Mouse (Mus musculus) heart, embryonic 14.5 days (tissue): ENCODE results near the gene Cldn22. TPM values are rescaled to one million over a fixed set of nuclear protein-coding genes. Genes with fewer than 3 reads are reported as not detected.

Experiments used
- ATAC-seq: fragments of 200-750 bp; cut with Nextera tagmentation; 2 replicates; pipeline ENCODE4 v1.8.0; 2017; ENCODE audit warnings: low read depth, moderate TSS enrichment; ENCODE audit not compliant: insufficient number of reproducible peaks, insufficient read depth, low FRiP score
- H3K27ac ChIP-seq, 2 experiments: fragments of 200-500 bp in 1 of 2; fragments of 300-500 bp in 1 of 2; sonication (generic) in 1 of 2; replicated peaks in 1 of 2; 2 replicates each; pipeline ENCODE4 v1.5.1; 2012 to 2014; ENCODE audit warnings: low read depth in 2 of 2, low read length in 2 of 2, control low read depth in 1 of 2, mild to moderate bottlenecking in 1 of 2, mixed read lengths in 1 of 2; ENCODE audit not compliant: control insufficient read depth in 1 of 2, insufficient read depth in 1 of 2
- H3K27me3 ChIP-seq: fragments of 300-500 bp; sonication (generic); 2 replicates; pipeline ENCODE4 v1.6.1; 2014; ENCODE audit warnings: mild to moderate bottlenecking, low read length, control low read depth; ENCODE audit not compliant: control insufficient read depth, insufficient read depth
- H3K36me3 ChIP-seq: fragments of 300-500 bp; sonication (generic); 2 replicates; pipeline ENCODE4 v1.6.1; 2014; ENCODE audit warnings: mild to moderate bottlenecking, control low read depth, low read length, mixed read lengths; ENCODE audit not compliant: control insufficient read depth, insufficient read depth
- H3K4me1 ChIP-seq, 2 experiments: fragments of 200-500 bp in 1 of 2; fragments of 300-500 bp in 1 of 2; sonication (generic) in 1 of 2; 2 replicates each; pipeline ENCODE4 v1.6.1; 2012 to 2014; ENCODE audit warnings: low read length in 2 of 2, control low read depth in 1 of 2, mixed read lengths in 1 of 2; ENCODE audit not compliant: control insufficient read depth in 2 of 2, insufficient read depth in 2 of 2
- H3K4me2 ChIP-seq: fragments of 300-500 bp; sonication (generic); 2 replicates; pipeline ENCODE4 v1.6.1; 2014; ENCODE audit warnings: mild to moderate bottlenecking, low read length
- H3K4me3 ChIP-seq, 2 experiments: fragments of 200-500 bp in 1 of 2; fragments of 300-500 bp in 1 of 2; sonication (generic) in 1 of 2; 2 replicates each; pipeline ENCODE4 v1.5.1; 2012 to 2014; ENCODE audit warnings: low read length in 2 of 2, mild to moderate bottlenecking in 2 of 2, control low read depth in 1 of 2, low read depth in 1 of 2, moderate library complexity in 1 of 2; ENCODE audit not compliant: control insufficient read depth in 1 of 2, insufficient read depth in 1 of 2
- H3K9ac ChIP-seq: fragments of 300-500 bp; sonication (generic); 2 replicates; pipeline ENCODE4 v1.6.1; 2014; ENCODE audit warnings: mild to moderate bottlenecking, low read length
- H3K9me3 ChIP-seq: fragments of 300-500 bp; sonication (generic); 2 replicates; pipeline ENCODE4 v1.6.1; 2016; ENCODE audit warnings: low read length, control low read depth; ENCODE audit not compliant: control insufficient read depth
- WGBS: fragments of 180-500 bp; shearing (Covaris S2); extraction: QIAGEN DNeasy Blood & Tissue Kit; methylation state at CpG from one replicate; pipeline ENCODE4 v1.1.7; 2014; 5-methylcytosine and 5-hydroxymethylcytosine counted together
- polyA plus RNA-seq: library from polyadenylated mRNA; unstranded; fragments of >200 nt; fragmentation: Nextera tagmentation; extraction: Ambion mirVana; gene quantifications from 2 replicates; pipeline ENCODE4 v1.2.1, GENCODE M21; 2014

The Cldn22 gene
- polyA plus RNA-seq, 1 experiment from 2014 or later = not detected

DNA sequence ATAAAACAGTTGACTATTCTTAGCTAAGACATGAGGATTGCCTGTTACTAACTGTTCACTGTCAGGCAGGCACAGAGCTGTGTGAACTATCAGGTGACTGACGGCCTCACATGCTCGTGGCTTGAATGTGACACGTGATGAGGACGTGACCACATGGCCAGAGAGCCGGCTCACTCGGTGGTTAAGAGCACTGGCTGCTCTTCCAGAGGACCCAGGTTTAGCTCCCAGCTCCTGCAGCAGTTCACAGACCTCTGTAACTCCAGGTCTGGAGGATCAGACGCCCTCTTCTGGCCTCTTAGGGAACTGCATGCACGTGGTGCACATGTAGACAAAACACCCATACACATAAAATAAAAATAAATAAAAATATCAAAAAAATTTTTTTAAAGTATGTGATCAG lies 25.6 kb downstream of the Cldn22 start:
- H3K9me3 ChIP-seq = no peaks in the 10 kb centered on the region
- no peaks in the 10 kb centered on the region for H3K27me3 ChIP-seq
- WGBS = 65% methylated on average over 8 of the region's 8 CpGs
- H3K36me3 ChIP-seq = peaks cover 86% of the 10 kb centered on the region
- no peak overlapping the region for H3K27ac ChIP-seq
- peaks cover 6 to 7% of the 10 kb centered on the region in 2 experiments; a peak in 1 of 4 replicates for H3K4me1 ChIP-seq
- no peak overlapping the region for H3K4me3 ChIP-seq
- no peak overlapping the region for H3K4me2 ChIP-seq
- ATAC-seq = no peak
- H3K9ac ChIP-seq = no peak overlapping the region

DNA sequence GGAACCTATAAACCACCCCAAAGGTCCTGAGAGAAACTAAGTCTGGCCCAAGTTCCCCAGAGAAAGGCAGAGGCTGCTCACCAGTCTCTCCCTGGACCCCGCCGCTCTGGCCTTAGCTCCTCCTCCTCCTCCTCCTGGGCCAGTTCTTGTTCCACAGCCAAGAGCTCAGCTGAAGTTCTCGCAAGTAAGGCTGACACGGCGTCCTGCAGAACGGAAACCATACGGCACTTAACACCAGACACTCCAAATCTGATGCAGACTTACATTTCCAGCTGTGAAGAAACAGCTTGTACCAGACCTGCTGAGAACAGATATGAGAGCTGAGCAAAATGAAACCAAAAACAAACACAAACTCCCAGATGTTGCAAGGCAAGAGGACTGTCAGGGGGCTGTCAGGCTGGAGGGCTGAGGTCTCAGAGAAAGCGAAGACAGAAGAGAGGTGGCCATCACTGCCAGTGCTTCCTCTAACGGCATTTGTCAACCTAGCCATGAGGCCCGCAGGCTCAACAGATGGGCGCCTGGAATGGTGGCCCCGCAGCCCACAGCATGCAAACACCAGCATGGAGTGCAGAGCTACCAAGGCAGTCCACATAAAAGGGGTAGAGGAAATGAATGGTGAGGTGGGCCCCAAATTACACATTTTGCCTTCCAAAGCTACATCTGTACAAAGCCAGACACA lies 27.7 kb downstream of the Cldn22 start:
- Histone ChIP-seq H3K36me3 (peaks cover 85% of the 10 kb centered on the region), H3K4me3 (0 out of 4 replicates have a peak overlapping the region, but pooled peaks of 1 of the 2 experiments have one; percentile 6)

DNA sequence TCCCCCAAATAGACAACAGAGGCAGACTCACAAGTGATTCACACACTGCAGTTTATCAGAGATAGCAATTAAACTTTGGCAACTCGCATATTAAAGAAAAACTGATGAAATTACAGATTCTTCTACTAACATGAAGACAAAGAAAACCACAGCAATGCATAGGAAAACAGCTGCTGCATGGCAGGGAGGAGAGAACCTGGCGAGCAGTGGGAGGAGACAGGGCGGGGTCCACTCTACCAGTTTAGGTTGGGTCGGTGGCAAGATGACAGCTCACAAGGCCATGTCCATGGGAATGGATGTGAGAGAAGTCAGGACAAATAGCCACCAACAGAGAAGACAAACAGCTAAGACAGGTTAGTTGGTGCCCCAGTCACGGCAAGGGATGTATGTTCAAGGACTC lies 28.5 kb downstream of the Cldn22 start:
- no peaks in the 10 kb centered on the region for H3K9me3 ChIP-seq
- no peaks in the 10 kb centered on the region for H3K27me3 ChIP-seq
- no peak overlapping the region for H3K9ac ChIP-seq
- H3K4me2 ChIP-seq = no peak overlapping the region
- H3K36me3 ChIP-seq = peaks cover 85% of the 10 kb centered on the region
- 83% methylated on average over 5 of the region's 5 CpGs for whole genome bisulfite sequencing
- no peak for ATAC-seq
- H3K4me1 ChIP-seq = peaks cover 6 to 7% of the 10 kb centered on the region in 2 experiments; a peak in 1 of 4 replicates
- no peak overlapping the region for H3K4me3 ChIP-seq
- peak overlapping the region in 1 of 2 experiments; percentile 64; a peak in 1 of 4 replicates for H3K27ac ChIP-seq

More for the DNA sequence above, 27.7 kb downstream of the Cldn22 start:
- peaks cover 6 to 7% of the 10 kb centered on the region in 2 experiments; a peak in 1 of 4 replicates for H3K4me1 ChIP-seq
- H3K27me3 ChIP-seq = no peaks in the 10 kb centered on the region
- ATAC-seq = peak; percentile 27; the same call in 1 of the 2 replicates
- peak overlapping the region; percentile 47 for H3K4me2 ChIP-seq
- H3K27ac ChIP-seq = peak overlapping the region; percentile 36 to 64; a peak in 3 of 4 replicates
- 45% methylated on average over 12 of the region's 12 CpGs for WGBS
- H3K9ac ChIP-seq = no peak overlapping the region; the same call in 1 of the 2 replicates
- no peaks in the 10 kb centered on the region for H3K9me3 ChIP-seq

DNA sequence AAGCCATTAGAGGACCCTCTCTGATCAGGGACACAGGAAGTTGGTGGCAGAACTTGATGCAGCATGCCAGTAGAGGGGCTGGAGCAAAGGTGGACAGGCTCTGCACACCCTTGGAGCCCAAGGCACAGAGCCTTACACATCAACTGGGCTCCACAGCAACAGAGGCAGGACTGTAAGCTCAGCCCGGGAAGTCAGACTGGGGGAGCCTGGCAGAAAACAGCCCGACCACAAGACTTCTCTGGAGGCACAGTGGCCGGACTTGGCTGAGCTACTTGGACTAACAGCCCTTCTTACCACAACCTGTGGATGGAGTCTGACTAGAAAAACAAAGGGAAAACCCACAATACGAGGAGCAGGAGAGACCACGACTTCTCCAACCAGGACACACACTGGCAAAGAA lies 29.1 kb downstream of the Cldn22 start:
- no peak for ATAC-seq
- H3K27ac ChIP-seq = no peak overlapping the region

DNA sequence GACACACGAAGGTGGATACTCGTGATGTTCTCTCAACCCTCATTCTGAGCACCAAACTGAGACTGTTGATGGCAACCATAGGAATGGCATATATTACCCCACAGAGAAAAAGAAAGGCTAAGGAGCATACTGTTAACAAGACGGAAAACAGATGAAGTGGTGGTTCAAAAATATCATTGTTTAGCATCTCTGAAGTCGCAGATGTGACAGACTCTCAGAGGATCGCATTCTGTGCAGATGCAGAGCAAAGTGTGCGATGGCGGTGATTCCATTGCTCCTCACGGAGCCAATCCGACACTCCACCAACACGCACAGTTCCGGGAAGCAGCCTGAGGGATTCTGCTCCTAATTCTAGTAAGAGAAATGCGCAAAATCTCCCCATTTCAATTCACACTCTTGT lies 35.0 kb downstream of the Cldn22 start:
- no peak for ATAC-seq
- Histone ChIP-seq H3K9ac (no peak overlapping the region), H3K36me3 (peaks cover 96% of the 10 kb centered on the region), H3K4me3 (no peak overlapping the region), H3K27me3 (no peaks in the 10 kb centered on the region), H3K4me1 (no peaks in the 10 kb centered on the region), H3K4me2 (no peak overlapping the region), H3K27ac (no peak overlapping the region), H3K9me3 (no peaks in the 10 kb centered on the region)
- WGBS = 91% methylated on average over 12 of the region's 12 CpGs

More for the DNA sequence above, 29.1 kb downstream of the Cldn22 start:
- Histone ChIP-seq H3K4me1 (peaks cover 6 to 7% of the 10 kb centered on the region in 2 experiments; a peak in 1 of 4 replicates), H3K27me3 (no peaks in the 10 kb centered on the region), H3K4me3 (no peak overlapping the region), H3K36me3 (peaks cover 85% of the 10 kb centered on the region), H3K9ac (no peak overlapping the region), H3K9me3 (no peaks in the 10 kb centered on the region), H3K4me2 (no peak overlapping the region)
- WGBS = 87% methylated on average over 5 of the region's 5 CpGs

DNA sequence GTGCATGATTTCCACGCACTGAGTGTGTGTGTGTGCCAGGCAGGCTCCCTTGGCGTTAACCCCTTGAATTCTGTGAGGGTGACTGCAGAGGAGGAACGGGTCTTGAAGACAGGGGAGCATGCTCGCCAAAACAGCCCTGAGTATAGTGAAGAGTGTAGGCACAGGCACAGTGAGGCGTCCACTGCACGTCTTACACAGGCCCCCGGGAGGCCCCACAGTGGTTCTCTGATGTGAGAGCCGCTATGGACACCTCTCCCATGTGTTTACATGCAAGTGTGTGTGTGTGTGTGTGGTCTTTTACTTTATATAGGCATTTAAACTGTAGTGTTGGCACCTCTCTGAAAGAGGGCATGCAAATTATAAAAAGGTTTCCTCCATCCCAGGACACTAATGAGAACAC lies 42.3 kb downstream of the Cldn22 start:
- no peaks in the 10 kb centered on the region for H3K27me3 ChIP-seq
- WGBS = 80% methylated on average over 8 of the region's 8 CpGs
- H3K9ac ChIP-seq = no peak overlapping the region
- H3K36me3 ChIP-seq = peaks cover 92% of the 10 kb centered on the region
- no peaks in the 10 kb centered on the region for H3K9me3 ChIP-seq
- H3K4me2 ChIP-seq = no peak overlapping the region
- H3K4me3 ChIP-seq = no peak overlapping the region
- ATAC-seq = no peak
- H3K4me1 ChIP-seq = no peaks in the 10 kb centered on the region
- no peak overlapping the region for H3K27ac ChIP-seq

DNA sequence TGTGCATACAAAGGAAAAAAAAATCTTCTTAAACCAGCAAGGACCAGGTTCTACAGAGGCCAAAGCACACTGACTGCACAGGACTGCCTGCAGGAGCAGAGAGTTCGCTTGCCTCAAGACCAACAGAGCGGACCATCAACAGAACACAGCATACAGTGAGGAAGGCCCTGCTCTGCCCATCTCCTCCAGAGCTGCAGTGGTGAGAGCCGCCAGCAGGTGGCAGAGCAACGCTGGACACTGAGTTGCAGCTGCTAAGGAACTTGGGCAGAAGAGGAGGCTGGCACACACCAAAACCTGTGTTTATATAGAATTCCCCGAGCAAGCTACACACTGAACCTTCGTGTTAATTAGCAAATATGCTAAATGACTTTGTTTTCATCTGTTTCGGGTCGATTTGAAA lies 42.8 kb downstream of the Cldn22 start:
- Histone ChIP-seq H3K27me3 (no peaks in the 10 kb centered on the region), H3K9ac (no peak overlapping the region), H3K4me1 (no peaks in the 10 kb centered on the region), H3K36me3 (peaks cover 91% of the 10 kb centered on the region), H3K4me2 (no peak overlapping the region), H3K27ac (no peak overlapping the region), H3K4me3 (no peak overlapping the region), H3K9me3 (no peaks in the 10 kb centered on the region)
- no peak for ATAC-seq
- WGBS = 26% methylated on average over 8 of the region's 8 CpGs
